Mouse (Mus musculus) brain, embryonic 14.5 days (tissue): Measurements from ENCODE around the gene Sorcs2.

Experiments used
- CTCF ChIP-seq: fragments of 200-500 bp; IDR thresholded peaks from 2 replicates; pipeline ENCODE4 v1.5.1; 2012; ENCODE audit warnings: inconsistent platforms, mild to moderate bottlenecking, moderate library complexity, borderline replicate concordance; ENCODE audit not compliant: insufficient read depth, insufficient read length; ENCODE audit errors: extremely low read depth
- POLR2A ChIP-seq: fragments of 200-500 bp; IDR thresholded peaks from 2 replicates; pipeline ENCODE4 v1.6.1; 2012; ENCODE audit warnings: mild to moderate bottlenecking, inconsistent platforms, borderline replicate concordance; ENCODE audit not compliant: poor library complexity, insufficient read depth, insufficient read length, severe bottlenecking; ENCODE audit errors: extremely low read depth

DNA sequence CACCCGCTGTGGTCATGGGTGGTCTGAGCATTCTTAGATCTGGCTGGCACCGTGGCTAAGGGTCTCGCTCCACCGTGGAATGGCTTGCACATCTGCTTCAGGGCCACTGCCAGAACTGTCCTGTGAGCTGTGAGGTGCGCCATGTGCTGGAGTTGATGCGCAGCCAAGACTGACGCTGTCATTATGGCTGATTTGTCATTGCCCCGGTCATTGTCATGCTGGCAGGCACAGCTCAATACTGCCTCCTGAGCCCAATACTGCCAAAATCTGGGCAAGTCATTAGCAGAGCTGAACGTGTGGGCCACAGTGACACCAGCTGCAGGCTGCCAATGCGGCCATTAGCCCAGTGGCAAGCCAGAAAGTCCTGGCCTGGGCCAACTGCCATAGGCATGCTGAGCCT lies 390.3 kb downstream of the Sorcs2 start:
- TF ChIP-seq POLR2A (no peak), CTCF (no peak)
